Mouse (Mus musculus) CH12.LX (cell line): Measurements from ENCODE around the gene Nav1.

Experiments
- CHD1 ChIP-seq: IDR thresholded peaks from 2 replicates; pipeline ENCODE4 v1.6.1; 2012; ENCODE audit warnings: low read depth, low read length, improper control_type of control experiment, inconsistent platforms
- E2F4 ChIP-seq: IDR thresholded peaks from 2 replicates; pipeline ENCODE4 v1.6.1; 2011; ENCODE audit warnings: low read depth, low read length, improper control_type of control experiment; ENCODE audit not compliant: insufficient replicate concordance
- ELF1 ChIP-seq: IDR thresholded peaks from 2 replicates; pipeline ENCODE4 v1.6.1; 2014; ENCODE audit warnings: low read depth, mild to moderate bottlenecking, inconsistent platforms, low read length, improper control_type of control experiment
- JUND ChIP-seq: conservative IDR thresholded peaks from 2 replicates; pipeline ENCODE4 v1.6.1; 2011; ENCODE audit warnings: low read depth, low read length, improper control_type of control experiment
- MEF2A ChIP-seq: IDR thresholded peaks from 2 replicates; pipeline ENCODE4 v1.6.1; 2014; ENCODE audit warnings: low read depth, mild to moderate bottlenecking, inconsistent platforms, low read length, improper control_type of control experiment, borderline replicate concordance
- POLR2A ChIP-seq: IDR thresholded peaks from 2 replicates; pipeline ENCODE4 v1.6.1; 2011; ENCODE audit warnings: low read depth, mild to moderate bottlenecking, improper control_type of control experiment, low read length
- POLR2AphosphoS2 ChIP-seq: IDR thresholded peaks from 2 replicates; pipeline ENCODE4 v1.6.1; 2011; ENCODE audit warnings: low read depth, low read length, improper control_type of control experiment
- RCOR1 ChIP-seq: conservative IDR thresholded peaks from 2 replicates; pipeline ENCODE4 v1.6.1; 2012; ENCODE audit warnings: low read depth, mild to moderate bottlenecking, inconsistent platforms, low read length, improper control_type of control experiment

- TF ChIP-seq ELF1 (no peak), RCOR1 (no peak), POLR2AphosphoS2 (no peak), JUND (no peak), MEF2A (no peak), POLR2A (no peak), E2F4 (no peak), CHD1 (no peak)
Measured at GRCm38 (mm10) chr1:135594279-135594903, 12.7 kb downstream of the Nav1 start.
